Mouse (Mus musculus) ovary, postnatal 36 days (tissue): ENCODE results near the gene Hoxa3.
A peak's percentile ranks its signal among the peaks of the same experiment; 100 is the strongest.

Source experiments
- DNase-seq: peaks from one replicate; pipeline ENCODE4 v3.0.0; 2022; ENCODE audit warnings: low spot score, mixed read lengths

The Hoxa3 gene

GRCm38 (mm10) chr6:52232568-52232965 lies 19.4 kb upstream of the Hoxa3 start:
- DNase-seq = no peak

DNA sequence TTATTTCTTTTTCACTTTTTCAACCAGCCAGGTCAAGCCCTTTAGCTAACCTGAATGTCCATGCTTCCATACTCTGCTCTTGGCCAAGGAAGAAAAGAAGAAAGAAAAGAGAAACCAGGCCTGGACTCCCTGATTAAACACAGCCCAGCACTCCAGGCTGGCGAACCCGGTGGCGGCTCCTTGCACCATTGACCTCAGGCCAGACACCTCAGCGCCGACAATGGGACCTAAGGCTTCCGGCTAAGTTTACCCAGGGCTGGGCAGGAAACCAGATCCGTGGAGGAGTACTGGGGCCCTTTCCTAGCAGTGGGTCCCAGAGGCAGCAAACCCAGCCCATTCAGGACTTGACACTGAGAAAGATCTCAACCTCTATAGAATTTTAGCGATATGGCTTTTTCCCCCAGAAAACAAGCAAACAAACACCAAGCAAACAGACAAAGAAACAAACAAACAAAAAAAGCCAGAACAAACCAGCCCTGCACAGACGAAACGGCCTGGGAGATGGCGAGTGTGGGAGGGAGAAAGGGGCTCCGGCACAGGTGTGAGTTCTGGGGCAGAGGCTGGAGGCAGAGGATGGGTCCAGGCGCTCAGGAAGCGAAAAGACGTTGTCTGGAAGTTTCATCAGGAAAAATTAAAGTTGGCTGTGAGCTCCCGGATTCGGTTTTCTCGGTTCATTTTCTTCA lies 18.9 kb upstream of the Hoxa3 start:
- no peak for DNase-seq

GRCm38 (mm10) chr6:52230516-52231165 lies 17.5 kb upstream of the Hoxa3 start, which contains the start of gene Hoxa9:
Hoxa9 (minus strand) TSS chr6:52231089.
- no peak for DNase-seq

DNA sequence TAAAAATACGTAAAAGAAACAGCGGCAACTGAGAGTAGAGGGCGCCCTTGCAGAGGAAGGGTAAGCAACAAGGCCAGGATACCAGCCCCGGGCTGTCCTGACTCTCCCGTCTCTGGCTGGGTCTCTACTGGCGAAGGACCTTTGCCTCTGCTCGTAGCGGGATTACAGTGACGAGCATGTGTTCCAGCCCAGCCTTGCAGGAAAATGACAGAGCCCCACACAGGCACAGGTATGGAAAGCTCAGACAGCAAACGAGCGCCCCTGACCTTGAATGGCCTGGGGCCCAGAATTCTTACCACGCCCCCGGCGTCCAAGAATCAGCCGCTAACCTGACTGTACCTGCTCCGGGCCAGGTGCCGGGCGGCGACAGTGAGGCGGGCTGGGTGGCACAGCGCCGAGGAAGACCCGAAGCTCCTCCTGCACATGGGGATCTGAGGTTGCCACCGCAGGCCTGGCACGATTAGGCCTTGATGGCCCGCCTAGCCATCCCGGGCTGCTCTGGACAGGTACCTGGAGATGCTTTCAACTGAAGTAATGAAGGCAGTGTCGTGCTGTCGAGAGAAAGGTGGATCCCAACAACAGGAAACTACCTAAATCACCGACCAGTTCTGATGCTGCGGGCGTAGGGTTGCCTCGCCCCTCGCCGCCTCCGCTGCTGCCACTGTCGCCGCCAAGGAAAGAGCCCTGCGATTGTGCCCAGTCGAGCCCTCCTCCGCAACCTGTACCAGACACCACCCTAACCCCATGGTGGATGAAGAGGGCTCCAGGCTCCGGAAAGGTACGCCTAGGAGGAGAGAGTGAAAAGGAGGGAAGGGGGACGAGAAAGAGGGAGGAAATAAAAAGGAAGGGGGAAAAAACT lies 16.7 kb upstream of the Hoxa3 start:
- no peak for DNase-seq

DNA sequence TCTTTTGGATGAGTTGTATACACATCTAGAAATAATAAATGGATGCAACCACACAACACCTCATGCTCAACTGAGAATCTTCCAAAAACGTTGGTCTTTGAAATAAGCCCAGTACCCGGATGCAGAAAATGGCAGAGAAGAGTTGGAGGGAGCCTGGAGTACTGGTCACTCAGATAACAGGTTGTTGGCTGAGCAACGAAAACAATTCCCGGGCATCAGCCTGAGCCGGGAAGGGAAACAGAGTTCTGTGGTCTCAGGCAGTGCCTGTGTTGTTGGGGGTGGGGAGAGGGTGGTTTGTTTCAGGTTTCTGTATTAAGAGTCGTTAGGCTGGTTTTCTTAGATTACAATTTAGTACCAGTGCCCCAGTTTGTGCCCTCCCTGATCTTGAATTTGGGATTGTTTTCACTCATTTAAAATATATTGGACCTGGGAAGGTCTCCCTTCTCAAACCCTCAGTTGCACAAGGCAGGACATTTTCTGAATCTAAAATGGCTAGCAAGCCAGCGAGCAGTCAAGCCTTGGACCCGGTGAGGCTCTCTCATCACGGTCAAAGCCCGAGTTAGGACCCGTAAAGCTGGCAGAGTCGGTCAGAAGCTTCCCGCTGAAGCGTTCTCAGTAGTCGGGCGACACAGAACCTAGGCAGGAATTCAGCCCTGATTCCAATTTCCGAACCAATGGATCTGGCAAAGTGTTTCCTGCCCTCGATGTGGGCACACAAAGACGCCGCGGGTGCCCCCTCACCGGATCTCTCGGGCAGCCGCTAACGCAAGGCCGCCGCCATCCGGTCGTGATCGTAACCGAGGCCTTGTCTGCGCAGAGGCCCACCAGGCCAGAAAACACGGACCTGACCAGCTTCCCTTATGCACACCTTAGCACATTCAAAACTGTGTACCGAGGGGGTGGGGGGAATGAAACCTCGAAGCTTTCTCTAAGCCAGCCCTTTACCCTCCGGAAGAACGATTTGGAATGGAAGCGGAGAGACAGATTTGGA lies 15.6 kb upstream of the Hoxa3 start:
- DNase-seq = no peak

DNA sequence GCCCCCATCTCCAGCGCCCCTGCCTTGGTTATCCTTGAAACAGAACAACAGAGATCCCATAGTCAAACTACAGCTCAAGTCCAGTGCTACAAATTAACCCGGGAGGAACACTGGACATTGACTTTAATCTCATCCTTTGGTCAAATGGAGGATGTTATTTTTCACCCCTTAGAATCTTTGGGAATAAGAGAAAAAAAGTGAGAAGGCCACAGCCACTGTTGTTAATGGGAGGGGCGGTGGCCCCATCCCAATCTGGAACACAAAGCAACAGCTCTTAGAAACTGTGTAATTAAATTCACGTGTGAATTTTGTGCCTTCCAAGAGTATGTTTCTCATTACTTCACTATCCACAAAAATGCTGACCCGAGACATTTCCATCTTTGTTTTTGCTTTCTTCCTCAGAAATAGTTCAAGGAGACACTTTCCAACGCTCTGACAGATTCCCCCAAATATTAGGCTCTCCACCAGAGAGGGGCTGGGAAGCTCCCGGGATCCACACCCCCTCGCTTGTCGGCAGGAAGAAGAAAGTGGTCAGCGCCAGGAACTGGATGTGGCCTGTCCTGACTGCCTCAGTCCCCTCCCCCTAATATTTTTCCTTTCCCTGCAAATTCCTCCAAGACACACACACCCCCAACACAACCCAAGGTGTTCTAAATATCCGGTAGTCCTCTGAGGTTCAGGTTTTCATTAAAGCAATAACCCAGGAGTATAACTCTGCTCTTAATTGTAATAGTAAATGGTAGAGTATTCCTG lies 14.5 kb upstream of the Hoxa3 start:
- no peak for DNase-seq

DNA sequence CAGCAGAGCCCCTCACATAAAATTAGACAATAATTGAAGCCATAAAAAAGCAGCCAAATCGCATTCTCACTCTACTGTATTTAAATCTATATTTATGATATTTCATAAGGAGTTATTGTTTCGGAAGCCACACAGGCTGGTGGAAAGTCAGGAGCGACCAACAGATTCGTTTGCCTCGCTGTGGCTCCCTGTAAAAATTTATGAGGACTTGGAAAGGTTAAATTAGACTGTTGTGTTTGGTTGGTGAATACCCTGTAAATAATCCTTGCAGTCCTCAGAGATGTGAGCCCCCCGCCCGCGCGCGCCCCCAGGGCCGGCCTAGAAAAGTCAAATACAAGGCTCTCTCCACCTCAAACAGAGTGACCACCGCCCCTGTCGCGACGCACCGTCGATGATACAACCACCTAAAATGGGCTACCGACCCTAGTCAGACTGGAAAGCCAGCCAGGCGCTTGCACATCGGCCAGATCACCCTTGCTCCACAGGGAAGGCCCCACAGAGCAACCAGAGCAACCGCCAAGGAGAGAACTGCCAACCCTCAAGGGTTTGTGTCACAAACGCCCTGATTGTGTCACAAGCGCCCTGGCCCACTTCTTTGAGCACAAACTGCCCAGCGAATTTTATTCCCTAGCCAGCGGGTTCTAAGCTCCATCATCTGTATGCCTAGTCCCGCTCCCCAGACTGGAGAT lies 13.6 kb upstream of the Hoxa3 start:
- DNase-seq = no peak

DNA sequence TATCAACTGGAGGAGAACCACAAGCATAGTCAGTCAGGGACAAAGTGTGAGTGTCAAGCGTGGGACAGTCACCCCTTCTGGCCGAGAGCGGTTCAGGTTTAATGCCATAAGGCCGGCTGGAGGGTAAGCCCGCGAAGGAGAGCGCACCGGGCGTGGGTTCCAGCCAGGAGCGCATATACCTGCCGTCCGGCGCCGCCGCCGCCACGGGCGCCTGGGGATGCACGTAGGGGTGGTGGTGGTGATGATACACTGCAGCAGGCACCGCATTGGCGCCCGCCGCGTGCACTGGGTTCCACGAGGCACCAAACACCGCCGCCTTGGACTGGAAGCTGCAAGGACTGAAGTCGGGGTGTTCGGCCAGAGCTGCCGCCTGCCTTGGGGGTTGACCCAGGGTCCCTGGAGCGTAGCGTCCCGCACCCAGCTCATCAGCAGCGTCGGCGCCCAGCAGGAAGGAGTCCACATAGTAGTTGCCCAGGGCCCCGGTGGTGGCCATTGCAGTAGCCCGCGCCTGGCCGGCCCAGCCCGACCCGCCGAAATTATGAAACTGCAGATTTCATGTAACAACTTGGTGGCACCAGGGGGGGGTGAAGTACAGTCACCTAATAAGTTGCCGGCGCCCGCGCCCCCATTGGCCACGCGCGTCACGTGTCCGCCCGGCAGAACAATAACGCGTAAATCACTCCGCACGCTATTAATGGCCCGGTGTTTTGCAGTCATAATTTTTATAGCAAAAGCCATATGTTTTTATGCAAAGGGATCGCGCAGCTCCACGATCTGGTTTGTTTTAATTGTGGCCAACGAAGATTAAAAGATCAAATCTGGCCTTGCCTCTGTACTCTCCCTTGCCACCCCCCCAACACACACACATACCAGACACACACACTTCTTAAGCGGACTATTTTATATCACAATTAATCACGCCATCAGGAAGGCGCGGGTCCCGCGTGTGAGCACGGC lies 12.8 kb upstream of the Hoxa3 start:
- DNase-seq = no peak

DNA sequence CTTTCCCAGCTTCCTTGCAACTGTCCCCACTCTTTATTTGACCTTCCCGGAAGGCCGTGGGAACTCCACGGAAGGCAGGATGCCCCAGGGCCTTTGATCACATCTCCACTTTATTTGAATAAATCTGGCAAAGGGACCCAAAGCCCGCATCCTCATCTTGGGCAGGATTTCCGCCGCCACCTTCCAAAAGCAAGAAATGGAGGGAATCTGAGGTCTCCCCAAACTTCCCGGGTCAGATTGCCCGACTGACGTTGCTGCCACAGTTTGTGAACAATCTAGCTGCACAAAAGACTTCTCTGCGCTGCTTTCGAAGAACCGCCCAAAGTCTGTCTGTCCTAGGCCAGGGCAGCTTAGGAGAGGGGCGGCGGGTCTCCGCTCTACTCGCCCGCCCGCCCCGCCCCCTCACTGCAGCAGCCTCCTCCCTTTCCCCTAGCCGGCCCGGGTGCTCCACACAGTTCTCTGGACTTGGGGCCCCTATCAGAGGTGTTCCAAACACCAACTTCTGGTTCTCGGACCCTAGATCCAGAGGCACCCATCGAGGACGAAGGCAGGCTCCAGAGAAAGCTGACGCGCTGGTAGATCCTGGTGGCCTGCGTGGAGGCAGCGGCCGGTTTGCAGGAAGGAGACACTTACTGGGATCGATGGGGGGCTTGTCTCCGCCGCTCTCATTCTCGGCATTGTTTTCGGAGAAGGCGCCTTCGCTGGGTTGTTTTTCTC lies 11.9 kb upstream of the Hoxa3 start:
- DNase-seq = no peak

DNA sequence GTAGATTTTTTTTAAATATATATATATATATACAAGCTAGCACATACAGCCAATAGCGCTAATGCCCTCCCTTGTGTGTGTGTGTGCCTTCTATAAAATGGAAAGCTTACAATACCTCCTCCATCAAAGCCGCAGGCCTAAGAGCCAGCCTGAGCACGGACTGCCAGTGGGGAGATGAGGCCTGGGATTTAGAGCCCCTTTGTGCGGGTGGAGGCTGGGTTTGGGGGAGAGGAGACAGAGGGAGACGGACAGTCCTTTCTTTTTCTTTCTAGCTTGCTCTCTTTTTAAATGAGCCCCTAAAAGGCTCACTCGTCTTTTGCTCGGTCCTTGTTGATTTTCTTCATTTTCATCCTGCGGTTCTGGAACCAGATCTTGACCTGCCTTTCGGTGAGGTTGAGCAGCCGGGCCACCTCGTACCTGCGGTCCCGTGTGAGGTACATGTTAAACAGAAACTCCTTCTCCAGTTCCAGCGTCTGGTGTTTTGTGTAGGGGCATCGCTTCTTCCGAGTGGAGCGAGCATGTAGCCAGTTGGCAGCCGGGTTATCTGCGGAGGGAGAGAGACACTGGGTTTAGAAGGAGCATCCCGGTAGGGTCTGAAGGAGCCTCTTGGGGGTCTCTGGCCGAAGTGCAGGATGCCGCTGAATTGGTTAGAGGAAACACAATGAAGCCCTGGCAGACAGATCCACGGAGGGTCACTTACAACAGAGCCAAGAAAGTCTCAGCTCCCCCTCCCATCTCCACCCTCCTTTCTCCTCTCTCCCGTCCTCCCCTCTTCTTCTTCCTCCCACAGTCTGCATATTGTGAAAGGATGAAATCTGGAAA lies 11.0 kb upstream of the Hoxa3 start:
- no peak for DNase-seq

GRCm38 (mm10) chr6:52222729-52223128 lies 9.6 kb upstream of the Hoxa3 start:
- DNase-seq = no peak

DNA sequence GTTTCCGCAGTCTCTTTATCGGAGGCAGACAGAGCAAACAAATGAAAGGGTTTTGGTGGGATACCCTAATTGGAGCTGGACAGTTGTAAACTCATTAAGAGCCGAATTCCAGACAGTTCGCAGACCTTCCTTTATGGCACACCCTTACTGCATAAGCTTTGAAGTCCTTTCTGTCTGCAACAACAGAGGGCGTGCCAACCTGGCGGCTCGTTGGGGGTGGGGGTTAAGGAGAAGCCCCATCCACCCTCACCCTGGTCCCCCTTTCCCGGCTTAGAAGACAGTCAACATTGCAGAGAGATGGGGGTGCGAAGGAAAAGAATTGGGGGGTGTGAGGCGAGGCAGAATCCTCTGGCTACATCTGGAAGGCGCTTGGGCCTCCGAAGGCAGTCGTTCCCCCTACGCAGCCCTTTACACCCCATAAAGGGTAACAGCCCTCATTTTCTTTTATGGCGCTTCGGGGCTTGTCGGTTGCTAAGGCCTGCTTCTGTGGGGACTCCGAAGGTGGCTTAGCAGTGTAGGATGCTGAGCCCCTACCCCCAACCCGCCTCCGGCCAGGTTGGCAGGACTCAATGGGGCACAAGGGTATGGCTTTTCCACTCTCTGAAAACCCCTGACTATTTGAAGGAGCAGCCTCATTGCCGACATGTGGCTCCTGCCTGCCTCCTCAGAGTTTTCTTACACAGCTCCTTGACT lies 9.0 kb upstream of the Hoxa3 start:
- DNase-seq = no peak

DNA sequence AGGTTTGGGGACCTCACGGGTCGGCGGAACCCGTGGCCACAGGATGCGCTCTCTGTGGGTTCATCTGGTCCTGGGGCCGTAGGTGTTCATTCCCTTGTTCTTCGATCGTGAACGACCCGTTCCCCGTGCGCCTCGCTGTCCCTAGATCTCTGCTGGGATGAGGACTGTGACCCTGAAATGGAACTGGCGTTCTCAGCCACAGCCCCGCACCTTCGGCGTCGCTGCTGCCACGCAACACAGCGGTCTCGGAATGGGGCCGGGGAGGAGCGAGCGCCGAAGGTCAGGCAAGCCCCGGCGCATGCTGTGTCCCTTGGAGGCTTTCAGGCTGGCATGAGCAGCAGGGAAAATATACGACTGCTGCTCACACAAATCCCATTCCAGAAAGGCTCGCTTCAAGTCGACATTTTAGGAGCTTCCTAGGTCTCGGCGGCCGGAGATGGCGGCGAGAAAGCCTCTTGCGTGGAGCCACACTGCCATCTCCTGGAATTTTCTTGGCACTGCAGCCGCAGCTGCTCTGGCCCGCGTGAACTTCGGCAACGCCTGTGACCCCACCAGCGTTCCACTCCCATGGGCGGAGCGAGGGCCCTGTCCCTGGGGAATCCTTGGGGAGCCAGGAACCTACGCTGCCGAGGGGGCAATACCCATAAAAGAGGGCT lies 8.3 kb upstream of the Hoxa3 start, which contains the start of gene Hoxa7:
Hoxa7 (minus strand) TSS at position 518 of the 656 bp plus-strand sequence.
- peak; percentile 83 for DNase-seq

GRCm38 (mm10) chr6:52220865-52221310 lies 7.8 kb upstream of the Hoxa3 start:
- no peak for DNase-seq

DNA sequence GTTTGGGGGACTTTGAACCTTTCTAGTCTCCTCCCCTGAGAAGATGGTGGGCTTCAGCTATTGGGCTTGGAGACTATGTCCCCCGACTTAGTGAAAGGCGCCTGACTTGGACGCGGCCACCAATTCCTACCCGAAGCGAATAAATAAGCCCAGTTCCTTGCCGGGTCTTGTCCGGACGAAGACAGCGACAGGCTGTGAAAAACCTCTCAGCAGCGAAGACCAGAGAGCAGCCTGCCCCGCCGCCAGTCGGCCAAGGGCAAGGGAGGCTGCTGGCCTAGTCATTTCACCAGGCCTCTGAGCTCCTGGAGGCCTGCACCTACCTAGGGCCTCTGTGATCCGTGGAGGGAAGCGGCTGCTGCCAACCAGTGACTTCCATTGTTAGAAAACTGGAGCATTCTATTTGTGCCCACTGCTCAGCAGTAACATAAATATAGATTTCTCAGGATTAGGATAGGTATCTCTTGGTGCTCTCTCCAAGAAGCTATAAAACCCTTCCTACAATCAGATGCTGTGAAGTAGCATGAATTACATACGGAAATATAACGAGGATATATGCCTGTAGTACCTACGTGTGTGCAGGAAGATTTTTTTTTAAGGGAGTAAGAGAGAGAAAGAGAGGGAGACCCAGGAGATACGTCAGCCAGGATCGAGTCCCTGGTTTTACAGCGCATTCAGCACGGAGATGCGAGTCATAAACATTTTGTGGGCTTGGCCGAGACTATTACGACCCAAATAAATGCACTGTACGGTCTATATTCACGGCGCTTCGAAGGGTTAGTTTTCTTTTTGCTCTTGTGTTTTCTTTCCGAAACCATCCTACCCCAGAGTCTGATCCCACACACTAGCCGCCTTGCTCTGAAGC lies 7.1 kb upstream of the Hoxa3 start:
- peak; percentile 3 for DNase-seq
